Mouse (Mus musculus): ENCODE data around the gene Ahcy. TPM values are rescaled to one million over a fixed set of nuclear protein-coding genes. Genes with fewer than 3 reads are reported as not detected.
"Not testable (repeated sequence)": the region's sequence is repeated elsewhere in the genome, so short reads cannot be mapped to it uniquely, and the experiment has no call there.

The Ahcy gene
- total RNA-seq (2021): 10 to 100 TPM; 13.8 to 17.2 TPM
- long read RNA-seq, experiment 1, transcript Ahcy-201 (10 exons, 2,543 nt): major isoform, 16 of 18 reads
- long read RNA-seq, experiment 1, partial matches to known transcripts: 1 of 18 reads
- long read RNA-seq, experiment 1, other reads (novel, unspliced or antisense): 1 of 18 reads
- long read RNA-seq, experiment 2, transcript Ahcy-201 (10 exons, 2,543 nt): major isoform, 7 of 9 reads
- long read RNA-seq, experiment 2, partial matches to known transcripts: 1 of 9 reads
- long read RNA-seq, experiment 2, other reads (novel, unspliced or antisense): 1 of 9 reads

DNA sequence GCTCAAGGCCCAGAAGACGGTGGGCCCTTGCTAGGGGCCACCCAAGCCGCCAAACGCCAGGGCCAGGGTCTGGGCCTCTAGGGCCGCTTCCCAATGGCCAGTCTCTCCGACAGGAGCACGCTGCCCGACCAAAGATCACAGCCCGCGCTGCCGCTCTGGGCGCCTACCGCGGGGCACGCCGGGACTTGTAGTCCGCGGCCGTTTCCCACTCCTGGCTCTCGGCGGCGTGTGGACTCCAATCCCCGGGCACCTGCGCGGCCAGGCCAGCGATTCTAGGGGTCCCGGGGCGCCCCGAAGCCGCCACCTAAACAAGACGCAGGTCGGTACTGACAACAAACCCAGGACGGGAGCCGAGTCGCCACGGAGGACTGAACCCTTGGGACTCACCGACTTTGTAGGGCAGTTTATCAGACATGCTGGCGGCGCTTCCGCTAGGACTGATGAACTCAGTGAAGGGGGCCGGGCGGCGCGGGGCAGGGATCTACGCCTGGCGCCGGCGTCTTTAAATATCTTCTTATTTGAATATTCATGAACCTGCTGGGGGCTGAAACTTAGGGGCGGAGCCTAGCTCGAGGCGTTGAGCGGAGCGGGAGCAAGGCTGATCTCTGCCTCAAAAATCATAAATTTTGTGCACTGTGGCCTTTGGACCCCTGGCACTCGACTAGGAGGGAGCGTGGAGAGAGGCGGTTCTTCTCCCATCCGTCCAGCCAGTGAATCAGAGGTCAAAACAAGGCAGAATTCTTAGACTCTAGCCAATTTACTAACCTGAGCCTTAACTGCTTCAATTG, at the start of gene Ahcy:
Gene Ahcy (minus strand): TSS at position 520 of the 788 bp plus-strand sequence.
- peak; percentile 84 to 94 for DNase-seq (ENCODE audit: low spot score in 2 of 2)

DNA sequence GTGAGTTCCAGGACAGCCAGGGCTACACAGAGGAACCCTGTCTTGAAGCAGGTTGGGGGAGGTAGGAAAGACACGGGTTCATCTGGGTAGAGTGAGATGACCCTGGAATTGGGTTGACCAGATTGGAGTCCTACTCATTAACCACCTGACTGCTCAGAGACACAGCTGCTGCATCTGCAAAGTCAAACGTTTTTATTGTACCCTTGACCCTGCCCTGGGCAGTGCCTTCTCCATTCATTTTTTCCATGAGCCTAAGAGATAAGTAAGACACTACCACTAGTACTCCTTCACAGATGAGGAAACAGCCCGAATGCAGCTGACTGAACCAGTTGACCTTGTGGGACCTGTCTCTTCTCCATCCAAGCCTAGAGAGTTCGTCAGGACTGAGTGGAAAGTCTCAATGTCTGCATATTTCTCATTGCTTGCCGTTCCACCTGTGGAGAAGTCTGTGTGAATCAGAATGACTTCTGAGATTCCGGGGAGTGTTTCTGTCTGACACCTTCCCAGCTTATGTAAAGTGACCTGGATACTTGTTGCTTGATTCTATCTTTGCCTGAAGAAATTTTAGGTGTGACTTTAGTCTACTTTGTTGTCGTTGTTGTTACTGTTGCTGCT, 41.0 kb upstream of the Ahcy start:
- DNase-seq (ENCODE audit: low spot score in 2 of 2): no peak

DNA sequence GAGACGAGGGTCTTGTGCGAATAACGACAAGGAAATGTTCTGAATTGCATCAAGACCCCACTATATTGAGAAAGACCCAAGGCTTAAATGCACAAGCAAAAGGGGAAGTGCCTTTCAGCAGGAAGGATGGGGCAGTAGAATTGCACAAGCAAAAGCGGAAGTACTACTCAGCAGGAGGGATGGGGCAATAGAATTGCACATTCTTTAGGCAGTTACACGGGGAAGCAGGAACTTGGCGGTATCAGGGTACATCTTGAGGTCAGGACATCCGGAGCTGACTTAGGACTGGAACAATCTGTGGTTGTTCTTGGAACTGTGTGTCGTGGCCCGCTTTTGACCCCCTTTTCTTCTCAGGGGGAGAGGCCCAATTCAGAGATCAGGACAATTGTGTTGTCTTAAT, 33.0 kb upstream of the Ahcy start:
- not testable (repeated sequence) for DNase-seq (ENCODE audit: low spot score in 2 of 2)

DNA sequence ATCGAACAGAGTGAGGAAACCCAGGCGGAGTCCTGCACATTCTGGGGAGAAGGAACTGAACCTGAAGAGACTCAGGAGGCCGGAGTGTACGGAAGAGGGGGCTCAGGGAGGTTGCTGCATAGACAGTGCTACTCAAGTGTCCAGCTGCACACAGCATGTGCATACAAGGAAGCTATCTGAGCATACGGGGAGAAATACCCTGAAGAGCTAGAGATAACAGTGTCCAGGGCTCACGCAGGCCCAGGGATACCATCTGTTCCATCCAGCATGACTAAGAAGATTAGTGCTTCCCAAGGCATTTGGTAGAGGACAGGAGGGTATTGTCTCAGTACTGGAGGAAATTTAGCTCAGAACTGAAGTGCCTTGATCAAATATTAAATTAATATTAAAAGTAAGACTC, 29.3 kb upstream of the Ahcy start:
- DNase-seq (ENCODE audit: low spot score in 2 of 2): no peak

DNA sequence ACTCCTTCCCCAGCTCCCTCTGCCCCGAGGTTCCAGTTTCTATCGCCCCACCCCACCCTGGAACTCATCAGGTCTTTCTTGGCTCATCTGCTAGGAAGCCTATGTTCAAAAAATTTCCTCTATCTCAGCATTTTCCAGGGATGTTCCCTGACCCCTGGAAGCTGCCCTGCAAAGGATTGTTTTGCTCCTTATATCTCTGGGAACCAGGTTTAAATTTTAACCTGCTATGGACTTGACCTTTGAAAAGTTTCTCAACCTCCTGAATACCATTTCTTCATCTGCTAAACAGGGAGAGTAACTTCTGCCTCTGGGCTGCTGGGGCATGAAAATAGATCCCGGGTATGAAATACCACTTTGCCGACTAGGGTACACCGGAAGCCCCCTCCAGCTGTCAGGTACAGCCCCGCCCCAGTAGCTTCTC, 27.5 kb upstream of the Ahcy start:
- no peak for DNase-seq (ENCODE audit: low spot score in 2 of 2)

DNA sequence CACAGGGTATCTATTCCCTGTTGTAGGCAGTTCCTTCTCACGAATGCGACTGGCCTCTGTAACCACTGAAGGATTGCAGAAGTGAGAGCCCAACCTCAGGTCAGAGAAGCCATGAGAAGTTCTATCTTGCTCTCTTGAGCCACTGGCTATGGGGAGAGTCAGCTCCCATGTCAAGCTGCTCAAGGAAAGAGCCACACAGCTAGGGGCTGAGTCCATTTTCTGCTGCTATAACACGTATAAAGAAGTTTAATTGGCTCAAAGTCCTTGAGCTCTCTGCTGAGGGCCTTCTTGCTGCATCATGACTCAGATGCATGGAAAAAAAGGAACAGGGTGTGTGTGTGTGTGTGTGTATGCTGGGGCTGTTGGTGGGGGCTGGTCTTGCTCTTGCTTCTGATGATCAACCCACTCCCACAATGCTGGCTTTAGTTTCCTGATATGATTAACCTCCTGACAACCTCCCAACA, 26.5 kb upstream of the Ahcy start:
- no peak for DNase-seq (ENCODE audit: low spot score in 2 of 2)

DNA sequence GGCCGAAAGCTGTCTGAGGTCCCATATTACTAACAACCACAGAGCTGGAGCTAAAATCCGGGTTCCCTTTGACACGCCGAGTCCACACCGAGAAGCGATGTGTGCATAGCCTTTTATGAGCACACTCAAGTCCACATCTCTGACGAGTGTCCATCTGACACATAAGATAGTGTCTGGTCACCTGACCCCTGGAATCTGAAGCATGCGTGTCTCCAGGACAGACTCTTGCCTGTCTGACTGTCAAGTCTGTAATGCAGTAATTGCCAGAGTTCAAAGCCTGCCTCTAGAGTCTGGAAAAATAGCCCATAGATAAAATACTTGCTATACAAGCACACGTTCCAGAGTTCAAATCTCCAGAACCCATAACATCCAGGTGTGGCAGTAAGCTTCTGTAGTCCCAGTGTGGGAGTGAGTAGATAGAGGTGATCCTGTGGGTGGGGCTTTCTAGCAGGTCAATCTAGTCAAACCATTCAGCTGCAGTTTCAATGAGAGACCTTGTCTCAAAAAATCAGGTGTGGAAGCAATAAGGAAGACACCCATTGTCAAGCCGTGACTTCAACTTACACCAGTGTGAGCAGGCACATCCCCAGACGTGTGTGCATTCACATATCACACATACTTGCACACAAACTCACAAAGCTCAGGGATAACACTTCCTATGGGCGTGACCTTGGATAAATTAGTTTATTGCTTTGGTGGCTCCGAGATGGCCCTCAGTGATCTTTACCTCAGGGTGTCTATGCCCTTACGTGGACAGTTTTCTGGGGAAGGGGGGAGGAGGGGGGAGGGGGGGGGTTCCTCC, 25.9 kb upstream of the Ahcy start:
- no peak for DNase-seq (ENCODE audit: low spot score in 2 of 2)

DNA sequence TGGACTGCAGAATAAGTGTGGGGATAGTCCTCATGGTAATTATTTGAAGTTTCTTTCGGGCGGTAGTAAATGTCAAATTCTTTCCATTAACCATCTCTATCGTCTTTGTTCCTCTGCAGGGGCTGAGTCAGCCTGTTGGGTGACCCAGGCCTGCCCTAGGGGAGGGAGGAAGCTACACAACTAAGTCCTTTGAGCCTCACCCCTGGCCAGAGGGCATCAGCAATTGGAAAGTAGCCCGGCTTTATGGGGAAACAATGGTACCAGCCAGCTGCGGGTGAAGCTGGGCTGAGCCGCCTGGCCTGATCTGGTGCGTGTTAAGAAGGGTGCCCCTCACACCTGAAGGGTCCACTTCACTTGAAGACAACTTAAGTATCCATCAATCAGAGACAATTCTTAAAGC, 25.1 kb upstream of the Ahcy start:
- DNase-seq (ENCODE audit: low spot score in 2 of 2): peak in 1 of 2 experiments; percentile 12

DNA sequence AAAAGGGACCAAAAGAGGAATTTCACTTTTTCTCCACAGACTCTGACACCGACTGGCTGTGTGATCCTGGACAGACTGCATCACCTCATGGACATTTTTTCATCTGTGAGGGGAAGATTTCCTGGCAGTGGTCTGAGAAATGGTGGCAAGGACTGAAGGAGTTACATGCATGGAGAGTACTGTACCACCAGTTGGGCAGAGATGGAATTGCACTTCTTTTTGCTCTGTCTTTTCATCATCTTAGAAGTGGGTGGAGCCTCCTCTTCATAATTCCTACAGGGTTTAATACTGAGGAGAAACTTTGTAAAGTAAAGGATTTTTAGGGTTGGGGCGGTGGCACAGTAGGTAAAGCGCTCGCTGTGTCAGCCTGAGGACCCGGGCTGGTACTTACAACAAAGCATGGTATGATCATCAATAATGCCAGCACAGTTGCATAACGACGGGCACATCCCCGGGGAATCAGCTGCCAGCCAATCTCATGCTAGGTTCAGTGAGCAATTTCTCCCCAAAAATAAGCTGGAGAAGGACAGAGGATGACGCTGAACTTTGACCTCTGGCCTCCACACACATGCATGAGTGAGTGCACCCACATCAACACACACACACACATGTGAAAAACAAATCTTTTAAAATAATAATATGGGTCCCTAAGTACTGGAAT, 24.6 kb upstream of the Ahcy start:
- DNase-seq (ENCODE audit: low spot score in 2 of 2): no peak

DNA sequence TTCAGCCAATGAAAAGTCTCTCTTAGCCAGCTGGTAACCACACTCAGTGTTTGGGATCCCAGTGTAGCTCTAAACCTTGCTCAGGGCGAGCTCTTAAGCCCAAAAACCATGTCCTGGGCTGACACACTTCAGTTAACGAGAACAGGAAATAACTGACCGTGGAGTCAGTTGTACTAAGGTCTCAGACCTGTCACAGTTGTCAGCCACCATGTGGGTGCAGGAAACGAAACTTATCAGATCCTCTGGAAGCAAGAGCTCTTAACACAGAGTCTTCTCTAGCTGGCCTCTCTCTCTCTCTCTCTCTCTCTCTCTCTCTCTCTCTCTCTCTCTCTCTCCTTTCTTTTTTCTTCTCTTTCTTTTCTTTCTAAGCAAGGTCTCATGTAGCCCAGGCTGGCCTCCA, 19.1 kb upstream of the Ahcy start:
- no peak for DNase-seq (ENCODE audit: low spot score in 2 of 2)

DNA sequence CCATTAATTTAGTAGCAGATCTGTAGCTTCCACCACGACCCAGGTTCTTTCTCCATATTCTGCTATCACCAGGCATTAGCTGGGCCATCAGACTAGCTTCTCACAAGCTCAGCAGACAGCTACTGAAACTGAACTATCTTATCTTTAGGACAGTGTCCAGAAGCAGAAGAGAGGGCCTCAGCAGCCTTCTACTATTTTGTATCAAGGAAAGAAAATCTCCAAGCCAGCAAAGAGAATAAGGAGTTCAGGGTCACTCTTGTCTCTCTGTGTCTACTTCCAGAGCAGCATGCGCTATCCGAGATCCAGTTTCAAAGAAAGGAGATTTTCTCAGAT, 17.4 kb upstream of the Ahcy start:
- DNase-seq (ENCODE audit: low spot score in 2 of 2): no peak

DNA sequence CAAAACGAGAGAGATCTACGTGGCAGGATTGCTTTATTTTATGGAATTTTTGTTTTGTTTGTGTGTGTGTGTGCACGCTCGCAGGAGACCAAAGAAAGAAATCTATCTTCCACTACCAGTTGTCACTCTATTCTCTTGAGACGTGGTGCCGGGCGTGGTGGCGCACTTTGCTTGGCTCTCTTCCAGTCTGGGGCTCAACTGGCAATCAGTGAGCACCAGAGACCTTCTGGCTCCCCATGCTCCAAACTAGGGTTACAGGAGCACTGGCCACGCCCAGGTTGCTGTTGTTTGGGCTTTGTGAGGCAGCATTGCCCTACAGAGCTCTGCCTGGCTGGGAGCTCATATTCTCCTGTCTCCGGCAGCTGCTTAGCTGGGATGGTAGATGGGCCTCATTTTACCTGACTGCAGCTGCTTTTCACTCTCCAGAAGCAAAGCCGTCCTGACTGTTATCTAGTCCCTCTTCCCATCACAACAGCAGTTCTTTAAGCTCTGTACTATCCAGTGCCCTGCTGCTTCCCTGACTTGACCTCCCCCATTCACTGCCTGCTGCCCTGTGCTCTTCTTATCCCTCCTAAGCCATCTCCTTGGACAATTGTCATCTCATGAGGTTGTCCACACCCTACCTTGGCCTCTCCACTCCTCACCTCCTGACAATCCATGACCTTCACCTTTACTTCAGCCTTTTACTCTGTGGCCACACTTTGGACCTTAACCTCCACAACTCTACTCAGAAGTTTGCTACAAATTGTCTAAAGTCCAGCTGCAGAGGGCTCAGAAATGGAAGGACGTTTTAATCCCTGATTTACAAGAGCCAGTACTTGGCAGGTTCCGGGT, 16.8 kb upstream of the Ahcy start:
- no peak for DNase-seq (ENCODE audit: low spot score in 2 of 2)

DNA sequence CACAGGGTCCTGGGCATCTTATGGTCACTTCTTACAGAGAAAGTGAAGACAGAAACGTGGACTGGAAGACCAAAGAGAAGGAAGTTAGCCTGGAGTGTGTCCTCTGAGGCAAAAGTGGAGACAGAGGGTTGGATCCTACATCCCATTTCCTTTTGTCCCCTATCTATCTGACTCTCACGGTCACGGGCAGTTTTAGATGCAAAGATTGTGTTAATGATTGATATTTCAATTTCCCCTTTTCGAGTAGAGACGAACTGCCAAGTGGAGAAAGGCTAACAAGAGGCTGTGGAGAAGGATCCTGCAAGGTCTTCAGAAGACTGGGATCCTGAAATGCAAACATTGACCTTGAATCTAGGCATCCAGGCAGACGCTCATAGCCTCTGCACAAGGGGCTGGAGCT, 14.0 kb upstream of the Ahcy start:
- DNase-seq (ENCODE audit: low spot score in 2 of 2): no peak

DNA sequence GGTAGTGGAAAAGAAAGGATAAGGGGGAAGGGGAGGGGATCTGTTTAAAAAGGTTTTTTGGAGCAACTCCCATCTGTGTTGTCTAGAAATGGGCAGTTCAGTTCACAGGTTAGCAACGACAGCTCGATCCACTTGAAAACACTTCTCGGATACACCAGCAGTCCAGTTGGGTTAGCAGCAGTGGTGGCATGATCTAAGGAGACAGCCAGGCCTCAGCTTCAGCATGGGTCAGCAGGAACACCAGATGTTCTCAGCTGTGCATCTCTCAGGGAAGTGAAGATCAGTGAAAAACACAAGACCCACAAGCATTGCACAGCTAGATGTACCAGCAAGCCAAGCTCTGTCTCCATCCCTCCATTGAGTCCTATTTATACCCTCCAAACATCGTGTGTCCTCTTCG, 12.0 kb upstream of the Ahcy start:
- no peak for DNase-seq (ENCODE audit: low spot score in 2 of 2)

DNA sequence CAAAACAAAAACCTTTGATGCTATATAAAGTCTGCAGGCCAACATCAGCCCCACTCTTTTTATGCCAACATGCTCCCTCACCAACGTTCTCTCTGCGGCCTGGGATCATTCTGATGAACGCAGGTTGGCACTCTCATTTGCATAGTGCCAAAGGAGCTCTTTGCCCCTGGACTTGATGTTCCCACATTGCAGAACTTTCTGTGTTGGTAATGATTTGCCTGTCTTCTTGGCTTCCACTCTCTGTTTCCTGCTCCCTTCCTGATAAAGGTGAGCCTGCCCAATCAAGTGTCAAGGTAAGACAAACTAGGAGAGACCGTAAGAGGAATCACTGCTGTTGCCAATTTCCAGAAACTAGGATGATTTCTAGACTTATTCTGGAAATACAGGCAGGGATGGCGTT, 10.2 kb upstream of the Ahcy start:
- no peak for DNase-seq (ENCODE audit: low spot score in 2 of 2)

DNA sequence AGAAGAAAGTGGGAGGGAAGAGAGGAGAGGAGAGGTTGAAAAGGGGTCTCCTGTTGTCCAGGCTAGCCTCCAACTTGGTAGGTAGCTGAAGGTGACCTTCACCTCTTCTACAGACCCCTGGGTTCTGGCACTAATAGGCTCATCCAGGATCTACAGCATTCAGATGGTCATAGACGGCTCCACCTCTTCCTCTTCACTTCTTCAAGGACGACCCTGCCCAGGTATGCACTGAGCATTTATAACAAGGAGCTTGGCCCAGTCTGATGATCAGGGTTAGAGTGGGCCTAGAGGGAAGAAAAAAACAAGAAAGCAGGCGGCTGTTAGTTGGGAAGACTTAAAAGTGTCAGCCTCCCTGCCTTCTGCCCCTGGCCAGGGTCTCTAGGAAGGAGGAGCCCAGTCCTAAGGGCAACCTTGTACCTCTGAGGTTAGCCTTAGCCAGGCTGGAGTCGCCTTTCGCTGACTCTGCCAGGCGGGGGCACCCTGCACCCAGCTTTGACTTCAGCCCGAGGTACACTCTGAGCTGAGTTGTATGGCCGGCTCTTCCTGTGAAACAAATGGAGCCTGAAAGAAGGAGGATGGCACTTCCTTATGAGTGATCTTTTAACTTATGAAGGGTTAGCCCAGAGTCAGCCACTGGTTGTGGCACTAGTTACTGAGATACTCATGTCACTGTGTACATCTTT, 8.0 kb upstream of the Ahcy start:
- DNase-seq (ENCODE audit: low spot score in 2 of 2): peak; percentile 58 to 67

DNA sequence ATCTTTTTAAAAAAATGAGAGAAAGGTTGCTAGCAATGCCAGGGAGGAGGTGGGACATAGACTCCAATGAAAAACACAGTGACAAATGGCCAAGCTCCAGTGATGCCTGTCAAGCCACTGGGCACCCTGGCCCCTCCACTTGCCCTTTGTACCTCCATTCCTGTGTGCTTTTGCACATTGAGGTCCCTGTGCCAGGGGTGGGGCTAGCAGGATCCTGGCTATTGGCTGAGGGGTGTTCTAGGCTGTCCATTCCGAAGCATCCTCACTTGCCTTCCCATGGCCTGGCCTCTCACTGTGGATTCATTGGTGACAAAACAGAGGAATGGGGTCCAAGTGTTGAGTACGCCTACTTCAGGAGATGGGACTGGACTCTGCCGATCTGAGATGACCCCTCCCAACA, 6.8 kb upstream of the Ahcy start:
- no peak for DNase-seq (ENCODE audit: low spot score in 2 of 2)

DNA sequence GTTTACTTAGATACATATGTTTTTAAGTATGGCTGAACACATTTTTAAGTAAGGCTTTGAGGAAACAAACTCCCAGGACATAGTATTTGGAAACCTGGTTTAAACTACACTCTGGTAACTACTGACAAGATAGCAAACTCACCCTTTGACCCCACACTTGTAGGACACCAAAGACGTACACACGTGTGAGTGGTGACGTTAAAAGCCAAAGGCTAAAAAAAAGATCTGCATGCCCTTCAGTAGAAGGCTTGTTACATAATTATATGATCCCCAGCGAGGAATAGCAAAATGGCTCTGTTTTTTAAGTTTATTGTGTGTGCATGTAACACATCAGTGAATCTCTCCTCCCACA, 5.9 kb upstream of the Ahcy start:
- no peak for DNase-seq (ENCODE audit: low spot score in 2 of 2)

DNA sequence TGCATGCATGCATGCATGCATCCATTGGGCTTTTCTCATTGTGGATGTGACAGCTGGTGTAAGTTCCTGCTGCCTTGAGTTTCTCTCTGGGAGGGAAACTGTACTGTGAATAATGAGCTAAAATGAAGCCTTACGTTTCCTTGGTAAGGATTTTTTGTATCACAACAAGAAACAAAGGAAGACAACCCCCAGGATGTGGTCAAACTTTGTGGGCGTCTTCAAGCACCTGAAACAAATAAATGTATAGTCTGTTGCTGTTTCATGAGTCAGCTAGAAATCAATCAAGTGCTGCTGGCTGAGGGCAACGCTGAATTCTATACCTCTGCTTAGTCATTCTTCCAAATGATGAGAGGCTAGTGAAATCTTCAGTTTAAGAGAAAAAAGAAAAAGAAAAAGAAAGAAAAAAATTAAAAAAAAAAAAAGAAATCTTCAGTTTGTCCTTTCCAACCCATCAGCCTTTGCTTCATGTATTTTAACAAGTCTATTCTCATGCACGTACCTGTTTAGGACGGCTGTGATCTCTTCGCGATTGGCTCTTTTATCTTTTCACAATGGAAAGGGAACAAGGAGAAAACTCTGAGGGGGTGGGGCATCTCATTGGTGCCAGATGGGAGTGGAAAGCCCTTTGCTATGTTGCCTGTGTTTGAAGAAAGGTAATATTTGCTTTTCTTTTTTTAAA, 5.3 kb upstream of the Ahcy start:
- no peak for DNase-seq (ENCODE audit: low spot score in 2 of 2)
